Mouse (Mus musculus) bone marrow, adult 2 months (tissue): Measurements from ENCODE around the gene Glrx.
"Not testable (repeated sequence)": the region's sequence is repeated elsewhere in the genome, so short reads cannot be mapped to it uniquely, and the experiment has no call there.

Experiments
- CTCF ChIP-seq: fragments of 200-500 bp; IDR thresholded peaks from 2 replicates; pipeline ENCODE4 v1.5.1; 2011; ENCODE audit warnings: low read length, control low read depth; ENCODE audit not compliant: control insufficient read depth, insufficient read depth
- POLR2A ChIP-seq: fragments of 200-500 bp; IDR thresholded peaks from 2 replicates; pipeline ENCODE4 v1.6.1; 2011; ENCODE audit warnings: low read depth, mild to moderate bottlenecking, control low read depth, low read length, borderline replicate concordance; ENCODE audit not compliant: control insufficient read depth

GRCm38 (mm10) chr13:75822366-75822765, 17.3 kb upstream of the Glrx start:
- TF ChIP-seq CTCF, POLR2A: not testable (repeated sequence)
